19 mouse cellular contexts compared by ENCODE assay signal in genomic region chr4:98620986-98621784, GRCm38 (mm10).
A peak's percentile ranks its signal among the peaks of the same experiment; 100 is the strongest.
DNase-seq lines count a peak whose midpoint lies in the region; ATAC-seq and TF ChIP-seq lines count a peak whose summit lies in the region.
"Had no signal": no experiment of that assay in that cellular context is flagged by ENCODE, and none has a peak within 500 bp of the region (broad histone marks: within the 10 kb centered on the region; RNA-seq: fewer than 3 reads in every experiment).

No protein-coding gene starts in this region.

- H3K27me3 ChIP-seq in forebrain, embryonic 15.5 days: no peaks in the 10 kb centered on the region
- no peaks in the 10 kb centered on the region for H3K27me3 ChIP-seq in forebrain, embryonic 12.5 days
- H3K27me3 ChIP-seq in hindbrain, embryonic 12.5 days: no peaks in the 10 kb centered on the region
- no peaks in the 10 kb centered on the region for H3K27me3 ChIP-seq in hindbrain, embryonic 13.5 days
- no peaks in the 10 kb centered on the region for H3K27me3 ChIP-seq in heart, embryonic 15.5 days
- H3K27me3 ChIP-seq in midbrain, postnatal 0 days (ENCODE audit: insufficient read depth, low read length): no peaks in the 10 kb centered on the region
- H3K27me3 ChIP-seq: embryonic facial prominence, embryonic 15.5 days; limb, embryonic 13.5 days; liver, embryonic 15.5 days; megakaryocyte, embryonic 14.5 days; neural tube, embryonic 13.5 days; Patski had no signal

- H3K4me3 ChIP-seq in forebrain, embryonic 15.5 days: no peak overlapping the region
- no peak overlapping the region for H3K4me3 ChIP-seq in forebrain, embryonic 12.5 days (replicated peaks)
- H3K4me3 ChIP-seq in hindbrain, embryonic 12.5 days: no peak overlapping the region
- H3K4me3 ChIP-seq in hindbrain, embryonic 13.5 days: no peak overlapping the region
- no peak overlapping the region for H3K4me3 ChIP-seq in heart, embryonic 15.5 days
- no peak overlapping the region for H3K4me3 ChIP-seq in midbrain, postnatal 0 days (ENCODE audit: low read depth, low read length)
- H3K4me3 ChIP-seq: embryonic facial prominence, embryonic 15.5 days; limb, embryonic 13.5 days; liver, embryonic 15.5 days; megakaryocyte, embryonic 14.5 days; neural tube, embryonic 13.5 days had no signal

- TF ChIP-seq CTCF in midbrain, postnatal 0 days (IDR thresholded peaks at IDR 0.05): no peak

- no peak overlapping the region for H3K9ac ChIP-seq in forebrain, embryonic 15.5 days (replicated peaks)
- no peak overlapping the region for H3K9ac ChIP-seq in forebrain, embryonic 12.5 days
- no peak overlapping the region for H3K9ac ChIP-seq in hindbrain, embryonic 12.5 days
- H3K9ac ChIP-seq in hindbrain, embryonic 13.5 days: no peak overlapping the region
- no peak overlapping the region for H3K9ac ChIP-seq in heart, embryonic 15.5 days
- H3K9ac ChIP-seq in midbrain, postnatal 0 days (replicated peaks; ENCODE audit: low read length, poor library complexity, severe bottlenecking): no peak overlapping the region
- H3K9ac ChIP-seq: embryonic facial prominence, embryonic 15.5 days; limb, embryonic 13.5 days; liver, embryonic 15.5 days; neural tube, embryonic 13.5 days had no signal

- H3K9me3 ChIP-seq in forebrain, embryonic 15.5 days: no peaks in the 10 kb centered on the region
- H3K9me3 ChIP-seq in forebrain, embryonic 12.5 days: no peaks in the 10 kb centered on the region
- H3K9me3 ChIP-seq in hindbrain, embryonic 12.5 days (replicated peaks): no peaks in the 10 kb centered on the region
- H3K9me3 ChIP-seq in hindbrain, embryonic 13.5 days: no peaks in the 10 kb centered on the region
- no peaks in the 10 kb centered on the region for H3K9me3 ChIP-seq in heart, embryonic 15.5 days (replicated peaks)
- no peaks in the 10 kb centered on the region for H3K9me3 ChIP-seq in midbrain, postnatal 0 days (ENCODE audit: low read length)
- H3K9me3 ChIP-seq: embryonic facial prominence, embryonic 15.5 days; limb, embryonic 13.5 days; liver, embryonic 15.5 days; neural tube, embryonic 13.5 days had no signal

- H3K4me2 ChIP-seq in forebrain, embryonic 15.5 days (replicated peaks): no peak overlapping the region
- H3K4me2 ChIP-seq in forebrain, embryonic 12.5 days: no peak overlapping the region
- no peak overlapping the region for H3K4me2 ChIP-seq in hindbrain, embryonic 12.5 days (replicated peaks)
- H3K4me2 ChIP-seq in hindbrain, embryonic 13.5 days: no peak overlapping the region
- no peak overlapping the region for H3K4me2 ChIP-seq in heart, embryonic 15.5 days
- H3K4me2 ChIP-seq in midbrain, postnatal 0 days (ENCODE audit: low read depth, low read length, poor library complexity, severe bottlenecking): no peak overlapping the region
- H3K4me2 ChIP-seq: embryonic facial prominence, embryonic 15.5 days; limb, embryonic 13.5 days; liver, embryonic 15.5 days; neural tube, embryonic 13.5 days had no signal

- peak; percentile 19 for DNase-seq in midbrain, postnatal 0 days (ENCODE audit: low spot score)
- no peak for DNase-seq in embryo, embryonic 9.5 days (ENCODE audit: extremely low spot score)
- DNase-seq in cerebellum, postnatal 36 days: no peak
- DNase-seq: adrenal gland, postnatal 36 days; gastrocnemius, postnatal 10 days; kidney, postnatal 10 days; lung, postnatal 10 days had no signal

- WGBS in forebrain, embryonic 15.5 days: 51% methylated on average over 9 of the region's 9 CpGs
- WGBS in forebrain, embryonic 12.5 days: 69% methylated on average over 9 of the region's 9 CpGs
- 71% methylated on average over 9 of the region's 9 CpGs for WGBS in hindbrain, embryonic 12.5 days
- WGBS in hindbrain, embryonic 13.5 days: 68% methylated on average over 9 of the region's 9 CpGs
- 81% methylated on average over 9 of the region's 9 CpGs for WGBS in heart, embryonic 15.5 days
- WGBS in midbrain, postnatal 0 days: 60% methylated on average over 9 of the region's 9 CpGs

- H3K4me1 ChIP-seq in forebrain, embryonic 15.5 days: peaks cover 23% of the 10 kb centered on the region
- H3K4me1 ChIP-seq in forebrain, embryonic 12.5 days: peaks cover 10% of the 10 kb centered on the region
- H3K4me1 ChIP-seq in hindbrain, embryonic 12.5 days: peaks cover 11% of the 10 kb centered on the region
- peaks cover 18% of the 10 kb centered on the region; the same call in 1 of the 2 replicates for H3K4me1 ChIP-seq in hindbrain, embryonic 13.5 days (replicated peaks)
- peaks cover 7% of the 10 kb centered on the region; the same call in 1 of the 2 replicates for H3K4me1 ChIP-seq in heart, embryonic 15.5 days (replicated peaks)
- H3K4me1 ChIP-seq in midbrain, postnatal 0 days (ENCODE audit: insufficient read depth, low read length): no peaks in the 10 kb centered on the region
- H3K4me1 ChIP-seq: embryonic facial prominence, embryonic 15.5 days; liver, embryonic 15.5 days; megakaryocyte, embryonic 14.5 days had no signal

- ATAC-seq in forebrain, embryonic 15.5 days (replicated peaks): 0 out of 2 replicates have a peak, but pooled peaks have one; percentile 30
- no peak for ATAC-seq in forebrain, embryonic 12.5 days (ENCODE audit: low FRiP score)
- 0 out of 2 replicates have a peak, but pooled peaks have one; percentile 30 for ATAC-seq in hindbrain, embryonic 12.5 days (ENCODE audit: low FRiP score)
- ATAC-seq in hindbrain, embryonic 13.5 days (ENCODE audit: low FRiP score): no peak
- ATAC-seq in heart, embryonic 15.5 days (replicated peaks; ENCODE audit: insufficient number of reproducible peaks, insufficient read depth, low FRiP score, low read depth): no peak
- no peak for ATAC-seq in midbrain, postnatal 0 days (ENCODE audit: low FRiP score)
- ATAC-seq: intestine, embryonic 16.5 days; Patski had no signal

- no peak overlapping the region for H3K27ac ChIP-seq in forebrain, embryonic 15.5 days (replicated peaks)
- no peak overlapping the region for H3K27ac ChIP-seq in forebrain, embryonic 12.5 days
- no peak overlapping the region for H3K27ac ChIP-seq in hindbrain, embryonic 12.5 days
- no peak overlapping the region for H3K27ac ChIP-seq in hindbrain, embryonic 13.5 days
- H3K27ac ChIP-seq in heart, embryonic 15.5 days: 0 out of 2 replicates have a peak overlapping the region, but pooled peaks have one; percentile 16
- H3K27ac ChIP-seq in midbrain, postnatal 0 days (ENCODE audit: low read depth, low read length): no peak overlapping the region
- H3K27ac ChIP-seq: embryonic facial prominence, embryonic 15.5 days; limb, embryonic 13.5 days; liver, embryonic 15.5 days; neural tube, embryonic 13.5 days had no signal

- H3K36me3 ChIP-seq in forebrain, embryonic 15.5 days: no peaks in the 10 kb centered on the region
- no peaks in the 10 kb centered on the region for H3K36me3 ChIP-seq in forebrain, embryonic 12.5 days (replicated peaks)
- no peaks in the 10 kb centered on the region for H3K36me3 ChIP-seq in hindbrain, embryonic 12.5 days
- H3K36me3 ChIP-seq in hindbrain, embryonic 13.5 days: no peaks in the 10 kb centered on the region
- no peaks in the 10 kb centered on the region for H3K36me3 ChIP-seq in heart, embryonic 15.5 days
- no peaks in the 10 kb centered on the region for H3K36me3 ChIP-seq in midbrain, postnatal 0 days (ENCODE audit: insufficient read depth, low read length)
- H3K36me3 ChIP-seq: embryonic facial prominence, embryonic 15.5 days; limb, embryonic 13.5 days; liver, embryonic 15.5 days; neural tube, embryonic 13.5 days had no signal

Comparison
In these comparisons a context has a peak if more than half of its experiments do, and no peak if none do; other contexts are left out.
1. ATAC-seq: peak in forebrain, embryonic 15.5 days (single experiment) and hindbrain, embryonic 12.5 days (single experiment); none in forebrain, embryonic 12.5 days (single experiment), hindbrain, embryonic 13.5 days (single experiment), heart, embryonic 15.5 days (single experiment) and midbrain, postnatal 0 days (single experiment).